Mouse (Mus musculus): Measurements from ENCODE around the gene Gm10945.

The Gm10945 gene

GRCm38 (mm10) chr10:6761287-6761811 lies at the start of gene Gm10945:
Gene Gm10945, minus strand, starts transcription at chr10:6761761.
- DNase-seq (ENCODE audit: low read depth) = no peak

GRCm38 (mm10) chr10:6790226-6790625 lies 28.7 kb upstream of the Gm10945 start:
- no peak for DNase-seq (ENCODE audit: low read depth)

- DNase-seq (ENCODE audit: low read depth) = peak; percentile 3
Measured at GRCm38 (mm10) chr10:6788517-6789237, 27.1 kb upstream of the Gm10945 start.

GRCm38 (mm10) chr10:6758206-6758605 lies 3.4 kb downstream of the Gm10945 start, which contains the start of gene Oprm1:
Gene Oprm1, plus strand, starts transcription at chr10:6758506.
- no peak for DNase-seq (ENCODE audit: low read depth)

- DNase-seq (ENCODE audit: low read depth) = no peak
Measured at GRCm38 (mm10) chr10:6753375-6753774, 8.2 kb downstream of the Gm10945 start.

GRCm38 (mm10) chr10:6728469-6728868 lies 33.1 kb downstream of the Gm10945 start:
- no peak for DNase-seq (ENCODE audit: low read depth)

- DNase-seq (ENCODE audit: low read depth) = no peak
Measured at GRCm38 (mm10) chr10:6723765-6724164, 37.8 kb downstream of the Gm10945 start.

- no peak for DNase-seq (ENCODE audit: low read depth)
Measured at GRCm38 (mm10) chr10:6717181-6717948, 44.2 kb downstream of the Gm10945 start.

GRCm38 (mm10) chr10:6705226-6705885 lies 56.2 kb downstream of the Gm10945 start:
- no peak for DNase-seq (ENCODE audit: low read depth)

- no peak for DNase-seq (ENCODE audit: low read depth)
Measured at GRCm38 (mm10) chr10:6694218-6694850, 67.2 kb downstream of the Gm10945 start.

Measured in c-Kit-positive CD71-positive TER-119-negative erythroid progenitor cells, embryonic 14.5 days (primary cell).